Mouse (Mus musculus) thymus, postnatal 25 days (tissue): ENCODE measurements at regions not wholly inside any gene's neighbourhood (a gene's known extent, or its start where the extent isn't known, plus 50 kb on each side); places are given as distances from the start of the nearest gene placed in this dataset.
"Not testable (repeated sequence)": the region's sequence is repeated elsewhere in the genome, so short reads cannot be mapped to it uniquely, and the experiment has no call there.

Experiments used
- DNase-seq: peaks from one replicate; pipeline ENCODE4 v3.0.0; 2022

GRCm38 (mm10) chr2:117450172-117450865 lies 107.5 kb upstream of the Rasgrp1 start:
- peak; percentile 76 for DNase-seq

DNA sequence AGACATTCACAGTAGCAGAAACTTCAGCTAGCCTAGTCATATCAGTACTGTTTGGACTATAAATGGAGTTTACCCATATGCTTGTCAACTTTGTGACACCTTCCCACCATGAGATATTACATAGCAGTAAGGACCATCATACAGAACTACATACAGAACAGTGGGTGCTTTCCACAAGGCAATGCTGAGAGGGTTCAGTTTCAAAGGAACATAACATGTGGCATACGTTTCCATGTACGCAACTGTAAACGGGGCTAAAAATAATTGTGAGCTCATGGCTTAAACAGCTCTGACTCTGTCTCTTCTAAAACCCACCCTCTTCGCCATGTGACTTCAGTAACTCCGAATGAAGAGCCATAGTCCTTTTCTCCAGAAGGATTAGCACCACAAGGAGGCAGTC lies 109.0 kb upstream of the Rasgrp1 start:
- DNase-seq, result no peak

DNA sequence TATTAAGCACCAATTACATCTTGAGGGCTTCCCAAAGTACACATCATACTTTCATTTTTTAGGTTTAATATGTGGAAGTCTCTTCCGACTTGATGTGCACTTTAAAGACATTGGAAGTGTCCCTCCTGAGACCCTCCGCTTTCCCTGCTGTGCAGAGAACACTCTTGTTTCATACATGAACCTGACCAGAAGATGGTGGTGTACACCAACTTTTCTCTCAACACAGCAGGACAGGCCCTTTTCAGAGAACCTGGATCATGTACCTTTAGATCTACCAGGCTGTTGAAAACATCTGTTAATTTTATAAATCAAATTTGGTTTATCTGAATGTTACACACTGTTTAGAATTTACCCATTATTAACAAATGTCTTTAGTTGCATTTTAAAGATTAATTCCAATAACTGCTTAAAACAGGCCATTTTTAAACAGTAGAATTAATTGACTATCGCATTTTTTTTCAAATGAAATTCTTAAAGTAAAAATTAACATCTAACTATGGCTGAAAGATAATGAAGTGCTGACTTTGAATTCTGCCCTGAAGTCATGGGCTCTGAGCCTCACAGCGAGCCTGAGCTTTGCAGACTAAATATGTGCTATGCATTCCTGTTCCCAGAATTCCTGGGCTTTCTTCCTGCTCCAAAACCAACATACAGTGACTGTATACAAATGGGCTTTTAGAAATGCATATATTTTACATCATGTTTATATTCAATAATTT lies 112.4 kb upstream of the Rasgrp1 start:
- no peak for DNase-seq

- DNase-seq, result no peak
Observed at GRCm38 (mm10) chr2:117455740-117456455, 113.1 kb upstream of the Rasgrp1 start.

DNA sequence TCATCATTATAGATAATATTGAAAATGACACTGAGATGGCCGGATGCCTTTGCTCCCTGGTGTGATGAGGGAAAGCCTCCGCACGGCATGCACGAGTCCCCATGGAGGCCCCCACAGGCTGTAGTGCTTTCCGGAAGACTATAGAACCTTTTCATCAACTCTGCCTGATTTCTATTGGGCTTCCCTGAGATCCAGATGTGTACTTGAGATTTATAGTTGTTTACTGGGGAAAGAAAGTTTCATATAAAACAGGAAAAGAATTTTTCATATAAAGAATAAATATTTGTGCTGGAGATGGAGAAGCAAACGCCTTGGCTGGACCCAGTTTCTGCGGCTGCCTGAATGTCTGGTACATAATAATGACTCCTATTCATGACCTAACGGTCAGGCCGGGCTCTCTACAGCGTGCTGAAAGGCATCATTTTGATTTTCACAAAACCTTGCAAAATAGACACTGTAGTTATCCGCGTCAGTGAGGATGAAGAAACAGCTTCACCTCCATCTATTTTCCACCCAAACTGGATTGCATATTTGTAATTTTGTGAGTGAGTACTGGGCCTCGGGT lies 113.7 kb upstream of the Rasgrp1 start:
- no peak for DNase-seq

DNA sequence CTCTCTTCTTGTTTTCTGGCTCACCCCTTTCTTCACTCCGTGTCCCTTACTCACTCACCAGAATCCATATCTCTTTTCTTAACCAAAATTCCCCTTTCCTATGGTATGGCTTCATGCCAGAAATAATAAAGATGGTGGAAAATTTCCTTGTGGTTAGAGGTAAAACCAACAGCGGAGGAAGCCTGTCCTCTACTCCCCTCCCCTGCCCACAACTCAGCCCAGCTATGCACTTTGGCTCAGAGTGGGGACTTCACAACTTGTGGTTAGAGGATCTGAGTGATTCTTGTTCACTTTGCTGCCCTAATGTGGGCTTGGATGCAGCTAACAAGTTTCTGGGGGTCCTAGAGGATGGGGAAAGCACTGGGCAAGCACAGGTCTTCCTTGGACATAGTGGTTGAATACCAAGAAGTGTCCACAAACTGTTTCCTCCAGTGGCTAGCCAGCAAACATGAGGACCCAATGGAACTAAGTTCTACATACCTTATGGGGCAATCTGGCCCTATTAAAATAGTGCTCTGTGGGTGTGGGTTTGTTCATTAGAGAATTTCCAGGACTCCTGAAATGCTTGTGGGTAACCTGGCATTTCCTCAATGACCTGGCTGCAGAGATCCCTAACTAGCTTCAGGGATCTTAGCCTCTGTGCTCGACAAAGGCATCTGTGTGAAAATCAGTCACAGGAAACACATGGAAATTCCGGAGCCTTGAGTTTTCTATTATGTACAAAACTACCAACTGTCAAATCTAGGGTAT lies 118.9 kb upstream of the Rasgrp1 start:
- DNase-seq, result no peak

- no peak for DNase-seq
Observed at GRCm38 (mm10) chr2:117474885-117475542, 132.2 kb upstream of the Rasgrp1 start.

DNA sequence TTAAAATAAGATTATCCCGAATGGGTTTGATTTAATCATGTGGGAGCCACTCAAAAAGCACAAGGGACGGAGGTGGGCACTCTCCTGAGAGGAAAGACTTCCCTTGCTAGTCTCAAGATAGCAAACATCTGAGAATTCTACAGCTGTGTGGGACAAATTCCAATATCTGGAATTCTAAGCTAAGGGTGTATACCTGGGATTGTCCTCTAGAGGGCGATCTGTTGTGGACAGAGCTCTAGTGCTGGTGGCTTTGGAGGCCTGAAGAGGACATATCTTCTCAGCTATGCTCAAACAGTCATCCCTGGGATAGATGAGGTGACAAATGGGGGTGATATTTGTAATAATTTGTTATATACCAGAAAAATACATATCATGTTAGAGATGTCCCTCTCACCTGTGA lies 132.8 kb upstream of the Rasgrp1 start:
- DNase-seq, result no peak

DNA sequence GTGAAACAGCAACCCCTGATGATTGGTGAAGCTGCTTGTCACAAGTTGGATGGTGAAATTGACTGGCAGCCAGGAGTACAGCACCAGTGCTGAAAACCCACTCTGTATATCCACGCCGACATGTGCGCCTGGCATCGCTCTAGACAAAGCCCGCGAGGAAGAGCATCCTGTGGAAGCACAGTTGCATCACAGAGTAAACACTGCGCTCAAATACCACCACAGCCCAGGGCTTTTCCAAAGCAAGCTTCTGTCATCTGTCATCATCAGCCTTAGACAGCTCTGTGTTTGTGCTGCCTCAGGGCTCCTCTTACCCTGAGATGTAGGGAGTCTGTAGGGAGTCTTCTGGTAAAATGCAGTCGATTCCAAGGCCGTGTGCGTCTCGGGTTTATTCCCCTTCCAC lies 134.7 kb upstream of the Rasgrp1 start:
- not testable (repeated sequence) for DNase-seq

DNA sequence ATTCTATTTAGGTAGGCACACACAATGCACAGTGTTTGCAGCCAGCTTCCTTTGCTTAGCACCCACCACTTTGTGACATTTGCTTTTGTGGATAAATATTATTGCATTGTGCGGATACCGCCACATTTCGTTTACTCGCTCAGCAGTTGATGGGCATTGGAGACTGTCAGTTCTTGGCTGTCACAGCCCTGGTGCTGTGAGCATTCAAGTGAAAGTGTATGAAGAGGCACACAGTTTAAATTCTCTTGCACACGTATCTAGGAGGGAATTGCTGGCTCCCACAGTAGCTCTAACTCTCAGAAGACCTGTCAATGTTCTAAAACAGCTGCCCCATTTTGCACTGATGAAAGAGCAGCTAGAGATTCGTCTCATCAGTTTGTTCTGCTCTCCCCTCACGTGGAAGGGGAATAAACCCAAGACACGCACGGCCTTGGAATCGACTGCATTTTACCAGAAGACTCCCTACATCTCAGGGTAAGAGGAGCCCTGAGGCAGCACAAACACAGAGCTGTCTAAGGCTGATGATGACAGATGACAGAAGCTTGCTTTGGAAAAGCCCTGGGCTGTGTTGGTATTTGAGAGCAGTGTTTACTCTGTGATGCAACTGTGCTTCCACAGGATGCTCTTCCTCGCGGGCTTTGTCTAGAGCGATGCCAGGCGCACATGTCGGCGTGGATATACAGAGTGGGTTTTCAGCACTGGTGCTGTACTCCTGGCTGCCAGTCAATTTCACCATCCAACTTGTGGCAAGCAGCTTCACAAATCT lies 136.6 kb upstream of the Rasgrp1 start:
- not testable (repeated sequence) for DNase-seq

DNA sequence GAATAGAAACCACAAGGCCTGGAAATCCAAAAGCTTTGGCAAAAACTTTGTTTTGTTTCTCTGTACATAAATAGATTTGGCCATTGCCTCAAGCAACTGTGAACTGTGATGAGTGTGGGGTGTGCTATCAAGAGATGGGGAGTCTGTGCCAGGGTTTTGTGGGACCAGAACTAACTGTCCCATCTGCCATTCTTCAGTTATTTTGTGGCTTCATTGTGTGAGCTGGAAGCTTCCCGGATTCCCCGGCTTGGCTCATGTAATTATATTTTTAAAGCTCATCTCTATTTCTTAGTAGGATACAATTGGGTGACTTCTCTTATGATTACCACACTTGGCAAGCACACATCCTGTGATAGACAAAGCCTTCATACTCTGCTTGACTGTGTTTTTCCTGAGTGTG lies 143.6 kb upstream of the Rasgrp1 start:
- no peak for DNase-seq

DNA sequence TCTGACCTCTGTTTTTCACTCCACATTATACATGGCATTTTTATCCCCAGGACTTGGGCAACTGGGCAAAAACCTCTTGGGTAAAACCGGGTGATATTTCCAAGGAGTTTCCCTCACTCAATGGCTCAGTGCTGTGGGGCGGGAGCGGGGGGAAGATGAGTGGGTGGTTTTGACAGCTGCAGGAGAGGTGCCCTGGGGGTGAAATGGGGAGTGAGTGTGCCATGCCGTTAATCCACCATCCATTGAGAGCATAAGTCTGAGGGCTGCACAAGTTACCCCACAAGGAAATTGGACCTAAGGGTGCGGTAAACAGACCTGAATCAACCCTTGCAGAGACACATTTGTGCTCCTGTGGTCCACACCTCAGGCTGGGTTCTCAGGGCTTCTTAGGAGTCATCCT lies 155.8 kb upstream of the Rasgrp1 start:
- no peak for DNase-seq

DNA sequence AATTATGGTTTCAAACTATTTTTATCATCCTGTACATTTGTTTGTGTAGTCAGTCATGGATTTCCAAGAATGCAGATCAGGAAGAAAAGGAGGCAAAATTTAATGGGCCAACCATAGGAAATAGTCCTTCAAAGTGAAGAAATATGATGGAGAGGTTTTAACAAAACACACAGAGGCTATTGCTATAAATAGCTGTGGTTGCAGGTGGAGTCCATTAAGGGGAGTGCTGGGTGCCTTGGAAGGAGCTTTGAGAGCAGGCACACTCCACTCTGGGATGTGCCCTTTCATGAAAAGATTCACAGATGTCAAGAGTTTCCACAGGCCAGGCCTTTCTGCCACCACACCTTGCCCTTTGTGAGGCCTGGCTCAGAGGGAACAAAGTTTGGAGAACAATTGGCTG lies 159.8 kb upstream of the Rasgrp1 start:
- no peak for DNase-seq

DNA sequence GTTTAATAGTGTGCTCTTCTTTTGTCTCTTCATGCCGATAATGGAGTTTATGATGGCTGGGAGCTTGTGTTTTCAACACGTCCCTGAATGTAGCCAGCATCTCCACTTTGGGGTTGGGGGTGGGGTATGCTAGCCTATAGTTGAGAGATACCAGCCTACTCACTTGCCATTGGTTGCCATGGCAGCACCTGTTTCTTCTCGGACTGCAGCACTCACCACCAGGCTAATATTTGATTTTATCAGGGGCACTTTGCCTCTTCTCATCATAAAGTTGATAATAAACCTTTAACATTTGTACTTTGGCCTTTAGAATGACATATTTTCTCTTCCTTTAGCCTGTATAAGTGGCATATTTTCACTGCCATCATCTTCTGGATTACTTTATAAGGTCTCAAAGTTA lies 168.9 kb upstream of the Rasgrp1 start:
- DNase-seq, result no peak

DNA sequence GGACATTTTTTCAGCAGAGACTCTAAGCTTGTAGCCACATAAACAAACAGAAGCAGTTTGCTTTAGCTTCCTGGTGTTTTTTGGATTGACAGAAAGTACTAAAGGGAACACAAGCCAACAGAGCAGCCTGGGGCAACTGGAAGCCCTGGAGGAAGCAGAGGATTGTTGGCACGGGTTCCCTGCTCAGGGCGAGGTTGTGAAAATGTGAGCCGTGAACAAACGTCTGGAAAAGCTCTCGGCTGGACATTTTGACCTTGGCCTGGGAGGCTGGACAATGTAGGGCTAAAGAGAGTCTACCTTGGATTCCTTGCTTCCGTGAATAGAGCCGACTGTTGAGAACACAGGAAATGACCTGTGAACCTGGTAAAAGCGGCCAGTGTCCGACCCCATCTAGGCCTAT lies 169.8 kb upstream of the Rasgrp1 start:
- DNase-seq, result no peak

- DNase-seq, result no peak
Observed at GRCm38 (mm10) chr2:117524437-117524836, 181.6 kb upstream of the Rasgrp1 start.

GRCm38 (mm10) chr2:117538865-117539264 lies 196.1 kb upstream of the Rasgrp1 start:
- no peak for DNase-seq

DNA sequence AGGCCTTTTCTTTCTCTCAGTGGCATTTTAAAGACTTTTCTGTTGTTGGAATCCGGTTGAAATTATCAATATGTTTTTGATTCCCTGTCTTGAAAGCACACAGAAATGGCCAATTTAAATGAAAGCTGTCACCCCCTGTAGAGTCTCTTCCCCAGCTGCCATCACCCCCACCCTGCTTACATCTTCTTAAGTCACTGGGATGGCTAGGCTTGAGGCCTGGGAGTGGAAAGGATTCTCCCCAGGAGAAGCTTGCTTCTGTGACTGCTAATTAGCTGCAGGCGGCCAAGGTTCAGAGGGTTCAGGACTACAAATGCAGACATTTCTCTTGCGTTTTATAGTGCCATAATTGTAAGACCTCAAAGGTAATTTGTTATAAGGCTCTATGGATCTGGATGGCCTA lies 196.5 kb upstream of the Rasgrp1 start:
- no peak for DNase-seq

- peak; percentile 43 for DNase-seq
Observed at GRCm38 (mm10) chr2:117541471-117541870, 198.7 kb upstream of the Rasgrp1 start.

- DNase-seq, result no peak
Observed at GRCm38 (mm10) chr2:117542298-117542697, 199.5 kb upstream of the Rasgrp1 start.

GRCm38 (mm10) chr2:117543301-117543782 lies 200.5 kb upstream of the Rasgrp1 start:
- no peak for DNase-seq
